Mouse (Mus musculus): ENCODE results near the gene Olfml1. TPM values are rescaled to one million over a fixed set of nuclear protein-coding genes. Genes with fewer than 3 reads are reported as not detected.
A peak's percentile ranks its signal among the peaks of the same experiment; 100 is the strongest.

Gene Olfml1
- 42.8 and 43.3 TPM in 2 replicates for polyA plus RNA-seq (2015; fragmentation: Nextera tagmentation; extraction: Ambion mirVana)

DNA sequence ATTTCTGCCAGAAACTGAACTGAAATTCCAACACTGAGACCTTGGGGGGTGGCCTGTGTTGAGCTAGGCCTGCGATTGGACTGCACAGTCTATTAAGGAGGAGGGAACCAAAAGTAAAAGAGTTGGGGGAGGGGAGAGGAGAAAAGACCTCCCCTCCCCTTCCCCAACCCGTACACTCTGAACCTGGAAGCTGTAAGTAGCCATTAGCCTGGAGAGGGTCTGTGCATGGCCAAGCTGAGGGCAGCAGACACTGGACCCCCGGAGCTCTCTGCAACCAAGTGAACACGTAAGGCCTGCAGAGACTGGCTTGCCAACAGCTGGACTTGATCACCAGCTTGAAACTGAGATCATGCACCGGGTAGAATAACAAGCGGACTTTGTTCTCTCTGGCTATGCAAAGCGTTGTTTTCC is at the start of gene Olfml1:
Gene Olfml1 (plus strand): TSS at position 186 of the 411 bp plus-strand sequence.
- Histone ChIP-seq H3K4me1 (peaks cover 16% of the 10 kb centered on the region), H3K4me2 (peak within 1 kb of the TSS; percentile 69), H3K9ac (peak within 1 kb of the TSS; percentile 78), H3K36me3 (peaks cover 18% of the 10 kb centered on the region), H3K9me3 (no peaks in the 10 kb centered on the region; the same call in 1 of the 2 replicates), H3K27ac (peak within 1 kb of the TSS; percentile 97), H3K4me3 (peak within 1 kb of the TSS; percentile 57), H3K27me3 (no peaks in the 10 kb centered on the region)
- peak; percentile 87 for ATAC-seq (ENCODE audit: insufficient number of reproducible peaks, insufficient read depth, low FRiP score, low TSS enrichment, low read depth)
- 13% methylated on average over 7 of the region's 7 CpGs for WGBS

- no peaks in the 10 kb centered on the region for H3K36me3 ChIP-seq
- no peak overlapping the region for H3K4me3 ChIP-seq
- no peaks in the 10 kb centered on the region for H3K27me3 ChIP-seq
- no peak overlapping the region for H3K27ac ChIP-seq
- H3K9me3 ChIP-seq: no peaks in the 10 kb centered on the region
- no peak overlapping the region for H3K9ac ChIP-seq
- H3K4me1 ChIP-seq: peaks cover 7% of the 10 kb centered on the region
- ATAC-seq (ENCODE audit: insufficient number of reproducible peaks, insufficient read depth, low FRiP score, low TSS enrichment, low read depth): no peak
- H3K4me2 ChIP-seq: no peak overlapping the region
- 88% methylated on average over 12 of the region's 12 CpGs for WGBS
Measured at GRCm38 (mm10) chr7:107519256-107520025, 47.8 kb upstream of the Olfml1 start.

- H3K27me3 ChIP-seq: no peaks in the 10 kb centered on the region
- WGBS: 73% methylated on average over 6 of the region's 6 CpGs
- H3K9me3 ChIP-seq: no peaks in the 10 kb centered on the region
- H3K9ac ChIP-seq: no peak overlapping the region
- no peak overlapping the region for H3K27ac ChIP-seq
- no peaks in the 10 kb centered on the region for H3K36me3 ChIP-seq
- H3K4me2 ChIP-seq: no peak overlapping the region
- no peak for ATAC-seq (ENCODE audit: insufficient number of reproducible peaks, insufficient read depth, low FRiP score, low TSS enrichment, low read depth)
- peaks cover 7% of the 10 kb centered on the region for H3K4me1 ChIP-seq
- no peak overlapping the region for H3K4me3 ChIP-seq
Measured at GRCm38 (mm10) chr7:107521411-107521810, 45.8 kb upstream of the Olfml1 start.

- Histone ChIP-seq H3K36me3 (no peaks in the 10 kb centered on the region), H3K27ac (no peak overlapping the region), H3K27me3 (no peaks in the 10 kb centered on the region), H3K4me3 (no peak overlapping the region), H3K4me2 (no peak overlapping the region), H3K9ac (no peak overlapping the region), H3K4me1 (no peaks in the 10 kb centered on the region), H3K9me3 (peaks cover 2% of the 10 kb centered on the region; the same call in 1 of the 2 replicates)
- 15% methylated on average over 1 of the region's 1 CpGs for WGBS
- no peak for ATAC-seq (ENCODE audit: insufficient number of reproducible peaks, insufficient read depth, low FRiP score, low TSS enrichment, low read depth)
Measured at GRCm38 (mm10) chr7:107526299-107526698, 40.9 kb upstream of the Olfml1 start.

DNA sequence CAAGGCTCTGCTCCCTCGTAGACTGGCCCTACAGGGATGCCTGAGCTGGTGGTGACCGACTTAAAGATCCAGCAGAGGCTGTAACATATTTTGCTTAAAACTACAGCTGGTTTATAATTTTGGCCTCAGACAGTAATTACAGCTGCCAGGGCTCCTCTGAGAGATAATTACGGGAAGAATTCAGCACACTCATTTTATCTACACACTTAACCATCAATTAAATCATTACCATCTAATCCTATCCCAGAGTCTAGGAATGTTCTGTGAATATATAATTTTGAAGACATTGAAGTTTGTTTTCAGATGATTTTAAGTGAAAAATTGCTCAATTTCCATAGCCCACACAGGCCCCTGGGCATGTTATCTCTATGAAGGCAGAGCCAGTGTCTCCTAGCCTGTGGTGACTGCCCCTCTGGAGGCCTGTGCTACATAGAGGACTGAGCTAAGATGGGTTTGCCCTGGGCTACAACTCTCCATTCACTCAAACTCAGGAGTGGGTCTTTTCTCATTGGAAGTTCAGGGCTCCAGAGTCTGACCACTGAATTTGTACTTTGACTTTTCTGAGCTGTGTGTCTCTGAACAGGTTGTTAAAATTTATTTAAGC is 39.0 kb upstream of the Olfml1 start:
- no peak overlapping the region for H3K9ac ChIP-seq
- H3K27me3 ChIP-seq: no peaks in the 10 kb centered on the region
- H3K4me1 ChIP-seq: no peaks in the 10 kb centered on the region
- no peaks in the 10 kb centered on the region for H3K36me3 ChIP-seq
- peaks cover 3% of the 10 kb centered on the region; the same call in 1 of the 2 replicates for H3K9me3 ChIP-seq
- no peak for ATAC-seq (ENCODE audit: insufficient number of reproducible peaks, insufficient read depth, low FRiP score, low TSS enrichment, low read depth)
- no peak overlapping the region for H3K4me3 ChIP-seq
- no peak overlapping the region for H3K27ac ChIP-seq
- WGBS: 51% methylated on average over 3 of the region's 3 CpGs
- no peak overlapping the region for H3K4me2 ChIP-seq

DNA sequence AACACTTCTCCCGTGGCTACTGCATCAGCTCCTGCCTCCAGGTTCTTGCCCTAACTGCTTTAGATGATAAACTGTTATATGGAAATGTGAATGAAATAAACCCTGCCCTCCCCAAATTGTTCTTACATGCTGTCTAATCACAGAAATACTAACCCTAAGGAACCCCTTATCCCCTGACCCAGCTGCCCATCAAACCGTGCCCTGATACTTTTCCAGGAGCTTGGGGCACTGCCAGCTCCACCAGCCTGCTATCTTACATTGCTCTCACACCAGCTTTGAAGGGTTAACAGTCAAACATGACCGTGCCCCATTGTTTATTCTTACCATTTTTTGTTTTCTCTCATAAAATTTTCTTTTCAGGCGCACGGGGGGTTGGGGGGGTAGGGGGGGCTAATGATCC is 37.9 kb upstream of the Olfml1 start:
- no peak overlapping the region for H3K4me3 ChIP-seq
- H3K27me3 ChIP-seq: no peaks in the 10 kb centered on the region
- ATAC-seq (ENCODE audit: insufficient number of reproducible peaks, insufficient read depth, low FRiP score, low TSS enrichment, low read depth): no peak
- H3K36me3 ChIP-seq: no peaks in the 10 kb centered on the region
- no peak overlapping the region for H3K27ac ChIP-seq
- H3K9ac ChIP-seq: no peak overlapping the region
- H3K4me2 ChIP-seq: no peak overlapping the region
- H3K9me3 ChIP-seq: peaks cover 3% of the 10 kb centered on the region; the same call in 1 of the 2 replicates
- WGBS: 68% methylated on average over 5 of the region's 5 CpGs
- H3K4me1 ChIP-seq: no peaks in the 10 kb centered on the region

DNA sequence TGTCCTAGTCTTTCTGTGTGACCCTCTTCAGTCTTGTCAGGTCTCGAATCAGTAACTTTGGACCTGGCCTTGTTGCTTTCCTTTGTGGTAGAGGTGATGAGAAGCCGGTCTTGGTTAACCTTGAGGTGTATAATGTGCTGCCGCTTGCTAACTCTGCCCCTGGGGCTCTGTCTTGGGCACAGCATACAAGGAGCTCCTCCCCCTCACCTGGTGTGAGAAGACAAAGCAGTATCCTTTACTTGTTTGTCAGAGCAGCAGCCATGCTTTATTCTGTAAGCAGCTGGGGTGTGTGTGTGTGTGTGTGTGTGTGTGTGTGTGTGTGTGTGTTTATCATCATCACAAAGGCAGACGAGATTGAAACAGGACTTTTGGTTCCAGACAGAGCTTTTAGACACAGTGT is 31.9 kb upstream of the Olfml1 start:
- Histone ChIP-seq H3K9ac (no peak overlapping the region), H3K4me3 (no peak overlapping the region), H3K27ac (no peak overlapping the region), H3K27me3 (no peaks in the 10 kb centered on the region), H3K4me2 (no peak overlapping the region), H3K4me1 (no peaks in the 10 kb centered on the region), H3K9me3 (peaks cover 3% of the 10 kb centered on the region; the same call in 1 of the 2 replicates), H3K36me3 (no peaks in the 10 kb centered on the region)
- no peak for ATAC-seq (ENCODE audit: insufficient number of reproducible peaks, insufficient read depth, low FRiP score, low TSS enrichment, low read depth)
- WGBS: 70% methylated on average over 4 of the region's 4 CpGs

DNA sequence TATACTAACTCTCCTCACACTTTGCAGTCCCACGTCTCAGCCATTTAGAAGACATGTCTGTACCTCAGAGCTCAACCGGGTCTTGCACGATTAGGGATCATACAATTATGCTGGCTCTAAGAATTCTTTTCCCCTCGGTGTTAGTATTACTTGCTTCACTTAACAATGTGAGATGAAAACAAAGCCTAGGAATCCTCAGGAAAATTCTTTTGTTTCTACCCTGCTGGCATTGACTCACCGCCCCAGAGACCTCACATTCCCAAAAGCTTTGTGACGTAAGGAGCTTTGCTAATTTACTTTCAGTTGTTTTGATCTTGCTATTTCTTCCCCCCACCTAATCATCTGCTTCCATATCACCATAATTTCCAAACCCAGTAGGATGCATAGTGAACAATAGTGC is 30.7 kb upstream of the Olfml1 start:
- 49% methylated on average over 6 of the region's 6 CpGs for WGBS
- H3K4me1 ChIP-seq: no peaks in the 10 kb centered on the region

GRCm38 (mm10) chr7:107540034-107540433 is 27.2 kb upstream of the Olfml1 start:
- no peak for ATAC-seq (ENCODE audit: insufficient number of reproducible peaks, insufficient read depth, low FRiP score, low TSS enrichment, low read depth)
- 59% methylated on average over 4 of the region's 4 CpGs for WGBS
- no peaks in the 10 kb centered on the region for H3K4me1 ChIP-seq

More for the DNA sequence above, 30.7 kb upstream of the Olfml1 start:
- ATAC-seq (ENCODE audit: insufficient number of reproducible peaks, insufficient read depth, low FRiP score, low TSS enrichment, low read depth): no peak
- no peaks in the 10 kb centered on the region; the same call in 1 of the 2 replicates for H3K9me3 ChIP-seq
- H3K27me3 ChIP-seq: no peaks in the 10 kb centered on the region
- no peak overlapping the region for H3K27ac ChIP-seq
- H3K4me3 ChIP-seq: no peak overlapping the region
- H3K9ac ChIP-seq: no peak overlapping the region
- H3K4me2 ChIP-seq: no peak overlapping the region
- no peaks in the 10 kb centered on the region for H3K36me3 ChIP-seq

DNA sequence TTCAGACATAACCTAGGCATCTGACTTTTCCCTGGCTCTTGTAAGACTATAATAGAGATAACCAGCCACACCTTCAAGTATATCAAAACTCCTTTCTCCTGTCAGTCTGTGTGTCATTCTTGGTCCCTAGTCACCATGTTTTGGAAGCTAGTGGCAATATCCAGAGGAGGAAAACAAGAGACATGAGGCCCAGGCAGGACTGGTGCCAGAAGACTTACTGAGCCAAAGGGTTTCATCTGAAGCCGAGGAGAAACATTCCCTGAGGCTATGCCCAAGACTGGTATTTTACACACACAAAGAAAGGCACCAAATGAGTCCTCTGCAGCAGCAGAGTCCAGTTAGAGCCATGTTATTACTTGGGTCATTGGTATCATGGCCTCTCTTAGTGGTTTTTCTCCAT is 22.2 kb upstream of the Olfml1 start:
- Histone ChIP-seq H3K9me3 (no peaks in the 10 kb centered on the region), H3K4me2 (no peak overlapping the region), H3K27me3 (no peaks in the 10 kb centered on the region), H3K4me1 (no peaks in the 10 kb centered on the region), H3K27ac (no peak overlapping the region), H3K4me3 (no peak overlapping the region), H3K9ac (no peak overlapping the region), H3K36me3 (no peaks in the 10 kb centered on the region)
- 56% methylated on average over 1 of the region's 1 CpGs for WGBS
- no peak for ATAC-seq (ENCODE audit: insufficient number of reproducible peaks, insufficient read depth, low FRiP score, low TSS enrichment, low read depth)

More at GRCm38 (mm10) chr7:107540034-107540433, 27.2 kb upstream of the Olfml1 start:
- Histone ChIP-seq H3K36me3 (no peaks in the 10 kb centered on the region), H3K4me2 (no peak overlapping the region), H3K27ac (no peak overlapping the region), H3K9me3 (no peaks in the 10 kb centered on the region), H3K4me3 (no peak overlapping the region), H3K9ac (no peak overlapping the region), H3K27me3 (no peaks in the 10 kb centered on the region)

DNA sequence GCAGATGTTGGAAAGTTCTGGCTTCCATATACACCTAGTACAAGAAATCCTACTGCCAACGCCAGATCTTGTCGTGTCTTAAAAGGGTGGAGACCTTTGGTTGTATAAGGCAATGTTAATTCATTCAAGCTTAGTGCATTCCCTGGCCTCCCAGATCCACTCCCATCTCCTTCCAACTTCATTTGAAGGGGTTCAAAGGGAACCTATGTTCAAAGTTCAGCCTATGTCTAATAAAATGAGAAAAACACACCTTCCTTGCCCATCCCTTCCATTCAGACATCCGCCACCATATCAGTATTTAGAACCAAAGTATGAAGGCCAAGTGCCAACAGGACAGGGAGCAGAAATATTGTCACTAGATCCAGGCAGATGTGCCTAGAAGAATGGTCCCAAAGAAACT is 19.4 kb upstream of the Olfml1 start:
- Histone ChIP-seq H3K4me3 (no peak overlapping the region), H3K9me3 (no peaks in the 10 kb centered on the region), H3K27ac (no peak overlapping the region), H3K4me2 (no peak overlapping the region), H3K27me3 (no peaks in the 10 kb centered on the region), H3K4me1 (no peaks in the 10 kb centered on the region), H3K36me3 (no peaks in the 10 kb centered on the region), H3K9ac (no peak overlapping the region)
- ATAC-seq (ENCODE audit: insufficient number of reproducible peaks, insufficient read depth, low FRiP score, low TSS enrichment, low read depth): no peak
- WGBS: 93% methylated on average over 3 of the region's 3 CpGs

DNA sequence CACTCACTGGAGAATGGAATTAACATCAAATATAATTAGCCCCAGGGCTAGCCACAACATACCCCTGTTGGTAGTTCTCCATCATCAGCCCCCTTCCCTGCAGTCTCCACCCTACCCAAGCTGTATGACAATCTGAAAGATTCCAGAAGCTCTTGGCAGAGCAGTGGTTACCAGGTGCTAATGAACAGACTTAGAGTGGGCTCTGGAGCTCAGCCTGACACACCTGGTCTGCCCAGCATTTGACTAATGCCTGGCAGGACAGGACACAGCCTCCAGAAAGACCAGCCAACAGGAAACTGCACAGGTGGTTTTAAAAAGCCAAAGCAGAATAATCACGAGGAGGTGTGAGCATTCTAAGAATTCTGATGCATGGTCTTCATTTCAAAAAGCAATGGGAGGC is 13.8 kb upstream of the Olfml1 start:
- H3K4me2 ChIP-seq: no peak overlapping the region
- ATAC-seq (ENCODE audit: insufficient number of reproducible peaks, insufficient read depth, low FRiP score, low TSS enrichment, low read depth): no peak
- WGBS: 59% methylated on average over 1 of the region's 1 CpGs

More for the DNA sequence above, 13.8 kb upstream of the Olfml1 start:
- Histone ChIP-seq H3K36me3 (no peaks in the 10 kb centered on the region), H3K27me3 (no peaks in the 10 kb centered on the region), H3K9ac (no peak overlapping the region), H3K4me1 (no peaks in the 10 kb centered on the region), H3K4me3 (no peak overlapping the region), H3K27ac (no peak overlapping the region), H3K9me3 (no peaks in the 10 kb centered on the region)
